Mouse (Mus musculus): Measurements from ENCODE around the gene Pih1d1. TPM values are rescaled to one million over a fixed set of nuclear protein-coding genes. Genes with fewer than 3 reads are reported as not detected.

Gene Pih1d1
- total RNA-seq, 1 experiment = 70.2 TPM

- Histone ChIP-seq H3K36me3 (ENCODE audit: control insufficient read depth, insufficient read depth, low read length, poor library complexity, severe bottlenecking) (no peaks in the 10 kb centered on the region), H3K4me1 (ENCODE audit: control insufficient read depth in 2 of 2, insufficient read depth in 2 of 2, low read length in 2 of 2, poor library complexity in 1 of 2) (peaks cover 0 to 15% of the 10 kb centered on the region in 2 experiments; a peak in 2 of 4 replicates), H3K27ac (ENCODE audit: insufficient read depth, low read depth, low read length, poor library complexity, severe bottlenecking) (no peak within 1 kb of the TSS), H3K9me3 (ENCODE audit: control insufficient read depth, insufficient read depth, low read depth, low read length) (no peaks in the 10 kb centered on the region), H3K9ac (ENCODE audit: insufficient read depth, low read depth, low read length, poor library complexity, severe bottlenecking) (peak within 1 kb of the TSS; percentile 54; the same call in 1 of the 2 replicates), H3K4me3 (ENCODE audit: insufficient read depth in 1 of 2, low read depth in 1 of 2, low read length in 2 of 2, poor library complexity in 1 of 2, severe bottlenecking in 1 of 2) (peak within 1 kb of the TSS; percentile 64 to 76)
- in situ Hi-C loops (cut with MboI; ENCODE audit: low sequenced_read_pairs in 2 of 2, unreplicated experiment in 2 of 2) = no loop called here
- TF ChIP-seq MAFK (IDR thresholded peaks at IDR 0.05; ENCODE audit: insufficient read depth, low read depth, low read length) (no peak), CHD2 (IDR thresholded peaks at IDR 0.05; ENCODE audit: low read depth, low read length) (no peak), ZC3H11A (IDR thresholded peaks at IDR 0.05; ENCODE audit: borderline replicate concordance, low read depth, low read length) (no peak), ZNF384 (IDR thresholded peaks at IDR 0.05; ENCODE audit: low read depth, low read length) (no peak), HCFC1 (IDR thresholded peaks at IDR 0.05; ENCODE audit: borderline replicate concordance, insufficient read depth, low read length) (no peak)
- DNase-seq (ENCODE audit: low read depth, low spot score) = no peak
These were observed 26.9 kb downstream of the Pih1d1 start, which contains the start of gene Pth2 for GRCm38 (mm10) chr7:45180896-45181477. Gene Pth2, plus strand, starts transcription at chr7:45180995.

- no peaks in the 10 kb centered on the region for H3K9me3 ChIP-seq (ENCODE audit: control insufficient read depth, insufficient read depth, low read depth, low read length)
- peak overlapping the region; percentile 54; the same call in 1 of the 2 replicates for H3K9ac ChIP-seq (ENCODE audit: insufficient read depth, low read depth, low read length, poor library complexity, severe bottlenecking)
- H3K36me3 ChIP-seq (ENCODE audit: control insufficient read depth, insufficient read depth, low read length, poor library complexity, severe bottlenecking) = no peaks in the 10 kb centered on the region
- in situ Hi-C loops (cut with MboI; ENCODE audit: low sequenced_read_pairs in 2 of 2, unreplicated experiment in 2 of 2) = no loop called here
- peaks cover 0 to 15% of the 10 kb centered on the region in 2 experiments; a peak in 2 of 4 replicates for H3K4me1 ChIP-seq (ENCODE audit: control insufficient read depth in 2 of 2, insufficient read depth in 2 of 2, low read length in 2 of 2, poor library complexity in 1 of 2)
- H3K27ac ChIP-seq (ENCODE audit: insufficient read depth, low read depth, low read length, poor library complexity, severe bottlenecking) = no peak overlapping the region
- DNase-seq (ENCODE audit: low read depth, low spot score) = no peak
- TF ChIP-seq CHD2 (IDR thresholded peaks at IDR 0.05; ENCODE audit: low read depth, low read length) = no peak
- H3K4me3 ChIP-seq (ENCODE audit: insufficient read depth in 1 of 2, low read depth in 1 of 2, low read length in 2 of 2, poor library complexity in 1 of 2, severe bottlenecking in 1 of 2) = peak overlapping the region; percentile 64 to 76
These were observed 27.4 kb downstream of the Pih1d1 start for GRCm38 (mm10) chr7:45181540-45181939.

- Histone ChIP-seq H3K4me1 (ENCODE audit: control insufficient read depth in 2 of 2, insufficient read depth in 2 of 2, low read length in 2 of 2, poor library complexity in 1 of 2) (peaks cover 0 to 10% of the 10 kb centered on the region in 2 experiments; a peak in 2 of 4 replicates), H3K27ac (ENCODE audit: insufficient read depth, low read depth, low read length, poor library complexity, severe bottlenecking) (no peak overlapping the region), H3K36me3 (ENCODE audit: control insufficient read depth, insufficient read depth, low read length, poor library complexity, severe bottlenecking) (no peaks in the 10 kb centered on the region), H3K9ac (ENCODE audit: insufficient read depth, low read depth, low read length, poor library complexity, severe bottlenecking) (peak overlapping the region; percentile 61), H3K9me3 (ENCODE audit: control insufficient read depth, insufficient read depth, low read depth, low read length) (no peaks in the 10 kb centered on the region), H3K4me3 (ENCODE audit: insufficient read depth in 1 of 2, low read depth in 1 of 2, low read length in 2 of 2, poor library complexity in 1 of 2, severe bottlenecking in 1 of 2) (peak overlapping the region; percentile 64 to 76)
- peak; percentile 90 for DNase-seq (ENCODE audit: low read depth, low spot score)
- TF ChIP-seq ZNF384 (IDR thresholded peaks at IDR 0.05; ENCODE audit: low read depth, low read length) (no peak), MAFK (IDR thresholded peaks at IDR 0.05; ENCODE audit: insufficient read depth, low read depth, low read length) (no peak), HCFC1 (IDR thresholded peaks at IDR 0.05; ENCODE audit: borderline replicate concordance, insufficient read depth, low read length) (no peak), CHD2 (IDR thresholded peaks at IDR 0.05; ENCODE audit: low read depth, low read length) (no peak), ZC3H11A (IDR thresholded peaks at IDR 0.05; ENCODE audit: borderline replicate concordance, low read depth, low read length) (no peak)
- in situ Hi-C loops (cut with MboI; ENCODE audit: low sequenced_read_pairs in 2 of 2, unreplicated experiment in 2 of 2) = no loop called here
These were observed 28.1 kb downstream of the Pih1d1 start for GRCm38 (mm10) chr7:45182199-45182601.

GRCm38 (mm10) chr7:45182606-45183005 is 28.5 kb downstream of the Pih1d1 start:
- Histone ChIP-seq H3K9ac (ENCODE audit: insufficient read depth, low read depth, low read length, poor library complexity, severe bottlenecking) (peak overlapping the region; percentile 61), H3K9me3 (ENCODE audit: control insufficient read depth, insufficient read depth, low read depth, low read length) (no peaks in the 10 kb centered on the region), H3K4me3 (ENCODE audit: insufficient read depth in 1 of 2, low read depth in 1 of 2, low read length in 2 of 2, poor library complexity in 1 of 2, severe bottlenecking in 1 of 2) (peak overlapping the region; percentile 47 to 68), H3K36me3 (ENCODE audit: control insufficient read depth, insufficient read depth, low read length, poor library complexity, severe bottlenecking) (no peaks in the 10 kb centered on the region), H3K27ac (ENCODE audit: insufficient read depth, low read depth, low read length, poor library complexity, severe bottlenecking) (no peak overlapping the region), H3K4me1 (ENCODE audit: control insufficient read depth in 2 of 2, insufficient read depth in 2 of 2, low read length in 2 of 2, poor library complexity in 1 of 2) (peaks cover 0 to 8% of the 10 kb centered on the region in 2 experiments; a peak in 2 of 4 replicates)
- DNase-seq (ENCODE audit: low read depth, low spot score) = no peak
- no peak for TF ChIP-seq ZNF384 (IDR thresholded peaks at IDR 0.05; ENCODE audit: low read depth, low read length)
- TF ChIP-seq HCFC1 (IDR thresholded peaks at IDR 0.05; ENCODE audit: borderline replicate concordance, insufficient read depth, low read length) = no peak
- TF ChIP-seq ZC3H11A (IDR thresholded peaks at IDR 0.05; ENCODE audit: borderline replicate concordance, low read depth, low read length) = no peak
- in situ Hi-C loops (cut with MboI; ENCODE audit: low sequenced_read_pairs in 2 of 2, unreplicated experiment in 2 of 2) = no loop called here

GRCm38 (mm10) chr7:45183672-45184071 is 29.6 kb downstream of the Pih1d1 start:
- H3K27ac ChIP-seq (ENCODE audit: insufficient read depth, low read depth, low read length, poor library complexity, severe bottlenecking) = no peak overlapping the region
- H3K9ac ChIP-seq (ENCODE audit: insufficient read depth, low read depth, low read length, poor library complexity, severe bottlenecking) = no peak overlapping the region
- no peak for DNase-seq (ENCODE audit: low read depth, low spot score)
- no peak overlapping the region for H3K4me3 ChIP-seq (ENCODE audit: insufficient read depth in 1 of 2, low read depth in 1 of 2, low read length in 2 of 2, poor library complexity in 1 of 2, severe bottlenecking in 1 of 2)
- H3K9me3 ChIP-seq (ENCODE audit: control insufficient read depth, insufficient read depth, low read depth, low read length) = no peaks in the 10 kb centered on the region
- peaks cover 0 to 11% of the 10 kb centered on the region in 2 experiments; a peak in 3 of 4 replicates for H3K4me1 ChIP-seq (ENCODE audit: control insufficient read depth in 2 of 2, insufficient read depth in 2 of 2, low read length in 2 of 2, poor library complexity in 1 of 2)
- H3K36me3 ChIP-seq (ENCODE audit: control insufficient read depth, insufficient read depth, low read length, poor library complexity, severe bottlenecking) = no peaks in the 10 kb centered on the region
- TF ChIP-seq ZNF384 (IDR thresholded peaks at IDR 0.05; ENCODE audit: low read depth, low read length) (no peak), CHD2 (IDR thresholded peaks at IDR 0.05; ENCODE audit: low read depth, low read length) (no peak), ZC3H11A (IDR thresholded peaks at IDR 0.05; ENCODE audit: borderline replicate concordance, low read depth, low read length) (no peak), MAFK (IDR thresholded peaks at IDR 0.05; ENCODE audit: insufficient read depth, low read depth, low read length) (no peak), HCFC1 (IDR thresholded peaks at IDR 0.05; ENCODE audit: borderline replicate concordance, insufficient read depth, low read length) (no peak)
- in situ Hi-C loops (cut with MboI; ENCODE audit: low sequenced_read_pairs in 2 of 2, unreplicated experiment in 2 of 2) = no loop called here
